Mouse (Mus musculus): ENCODE measurements at regions not wholly inside any gene's neighbourhood (a gene's known extent, or its start where the extent isn't known, plus 50 kb on each side); places are given as distances from the start of the nearest gene placed in this dataset.

- no peaks in the 10 kb centered on the region for H3K36me3 ChIP-seq (ENCODE audit: control insufficient read depth, insufficient read depth)
- no peak for ATAC-seq
- 86% methylated on average over 7 of the region's 7 CpGs for WGBS
- H3K4me2 ChIP-seq (ENCODE audit: low read length): no peak overlapping the region
- H3K9ac ChIP-seq (replicated peaks; ENCODE audit: low read depth, low read length): no peak overlapping the region
- H3K27me3 ChIP-seq (replicated peaks; ENCODE audit: control insufficient read depth, insufficient read depth, low read length): no peaks in the 10 kb centered on the region
- H3K27ac ChIP-seq (ENCODE audit: low read length): no peak overlapping the region
- H3K4me3 ChIP-seq (replicated peaks; ENCODE audit: low read length): no peak overlapping the region
- no peaks in the 10 kb centered on the region for H3K9me3 ChIP-seq (ENCODE audit: control insufficient read depth, low read length)
- peaks cover 1% of the 10 kb centered on the region for H3K4me1 ChIP-seq (replicated peaks; ENCODE audit: control insufficient read depth, insufficient read depth, low read length)
These were observed 313.2 kb downstream of the Rnf144b start for GRCm38 (mm10) chr13:47435631-47436030.

GRCm38 (mm10) chr13:47444876-47445275 is 322.4 kb downstream of the Rnf144b start:
- 73% methylated on average over 3 of the region's 3 CpGs for WGBS
- ATAC-seq: no peak
- H3K4me2 ChIP-seq (ENCODE audit: low read length): no peak overlapping the region
- H3K4me1 ChIP-seq (replicated peaks; ENCODE audit: control insufficient read depth, insufficient read depth, low read length): no peaks in the 10 kb centered on the region
- no peak overlapping the region for H3K9ac ChIP-seq (replicated peaks; ENCODE audit: low read depth, low read length)
- H3K36me3 ChIP-seq (ENCODE audit: control insufficient read depth, insufficient read depth): no peaks in the 10 kb centered on the region
- no peak overlapping the region for H3K4me3 ChIP-seq (replicated peaks; ENCODE audit: low read length)
- no peak overlapping the region for H3K27ac ChIP-seq (ENCODE audit: low read length)
- H3K9me3 ChIP-seq (ENCODE audit: control insufficient read depth, low read length): no peaks in the 10 kb centered on the region
- no peaks in the 10 kb centered on the region for H3K27me3 ChIP-seq (replicated peaks; ENCODE audit: control insufficient read depth, insufficient read depth, low read length)

DNA sequence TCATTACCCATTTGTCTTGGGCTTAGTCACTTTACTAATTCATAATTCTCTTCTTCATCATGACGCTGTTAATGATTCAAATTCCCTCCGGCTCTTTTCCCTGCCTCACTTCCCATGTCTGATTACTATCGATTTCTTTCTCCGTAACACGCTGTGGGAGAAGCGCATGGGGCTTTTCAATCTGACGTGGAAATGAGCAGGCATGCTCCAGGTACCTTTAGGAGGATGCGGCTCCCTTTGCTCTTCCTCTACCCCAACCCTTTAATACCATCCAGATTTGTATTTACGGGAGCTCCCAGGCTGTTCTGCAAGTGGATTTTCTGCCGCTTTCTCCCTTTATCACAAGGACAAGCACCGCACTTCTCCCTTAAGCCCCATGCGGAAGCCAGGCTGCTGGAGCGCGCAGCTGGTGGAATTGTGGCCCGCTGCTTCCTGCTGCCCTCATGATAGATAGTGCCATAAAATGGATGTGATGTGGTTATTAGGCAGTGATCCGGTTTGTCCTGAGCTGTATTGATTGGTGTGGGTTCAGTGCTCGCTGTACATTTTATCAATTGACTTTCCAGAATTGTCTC is 329.8 kb downstream of the Rnf144b start:
- Histone ChIP-seq H3K27me3 (replicated peaks; ENCODE audit: control insufficient read depth, insufficient read depth, low read length) (no peaks in the 10 kb centered on the region), H3K4me2 (ENCODE audit: low read length) (no peak overlapping the region), H3K9ac (replicated peaks; ENCODE audit: low read depth, low read length) (no peak overlapping the region), H3K27ac (ENCODE audit: low read length) (no peak overlapping the region), H3K4me3 (replicated peaks; ENCODE audit: low read length) (no peak overlapping the region), H3K4me1 (replicated peaks; ENCODE audit: control insufficient read depth, insufficient read depth, low read length) (no peaks in the 10 kb centered on the region), H3K36me3 (ENCODE audit: control insufficient read depth, insufficient read depth) (no peaks in the 10 kb centered on the region), H3K9me3 (ENCODE audit: control insufficient read depth, low read length) (no peaks in the 10 kb centered on the region; the same call in 1 of the 2 replicates)
- ATAC-seq: no peak
- WGBS: 89% methylated on average over 17 of the region's 17 CpGs

- no peak overlapping the region for H3K27ac ChIP-seq (ENCODE audit: low read length)
- no peaks in the 10 kb centered on the region for H3K4me1 ChIP-seq (replicated peaks; ENCODE audit: control insufficient read depth, insufficient read depth, low read length)
- no peaks in the 10 kb centered on the region for H3K36me3 ChIP-seq (ENCODE audit: control insufficient read depth, insufficient read depth)
- no peak overlapping the region for H3K4me2 ChIP-seq (ENCODE audit: low read length)
- H3K27me3 ChIP-seq (replicated peaks; ENCODE audit: control insufficient read depth, insufficient read depth, low read length): no peaks in the 10 kb centered on the region
- H3K9me3 ChIP-seq (ENCODE audit: control insufficient read depth, low read length): no peaks in the 10 kb centered on the region
- ATAC-seq: no peak
- WGBS: 91% methylated on average over 8 of the region's 8 CpGs
- no peak overlapping the region for H3K4me3 ChIP-seq (replicated peaks; ENCODE audit: low read length)
- no peak overlapping the region for H3K9ac ChIP-seq (replicated peaks; ENCODE audit: low read depth, low read length)
These were observed 339.7 kb downstream of the Rnf144b start for GRCm38 (mm10) chr13:47462148-47462547.

DNA sequence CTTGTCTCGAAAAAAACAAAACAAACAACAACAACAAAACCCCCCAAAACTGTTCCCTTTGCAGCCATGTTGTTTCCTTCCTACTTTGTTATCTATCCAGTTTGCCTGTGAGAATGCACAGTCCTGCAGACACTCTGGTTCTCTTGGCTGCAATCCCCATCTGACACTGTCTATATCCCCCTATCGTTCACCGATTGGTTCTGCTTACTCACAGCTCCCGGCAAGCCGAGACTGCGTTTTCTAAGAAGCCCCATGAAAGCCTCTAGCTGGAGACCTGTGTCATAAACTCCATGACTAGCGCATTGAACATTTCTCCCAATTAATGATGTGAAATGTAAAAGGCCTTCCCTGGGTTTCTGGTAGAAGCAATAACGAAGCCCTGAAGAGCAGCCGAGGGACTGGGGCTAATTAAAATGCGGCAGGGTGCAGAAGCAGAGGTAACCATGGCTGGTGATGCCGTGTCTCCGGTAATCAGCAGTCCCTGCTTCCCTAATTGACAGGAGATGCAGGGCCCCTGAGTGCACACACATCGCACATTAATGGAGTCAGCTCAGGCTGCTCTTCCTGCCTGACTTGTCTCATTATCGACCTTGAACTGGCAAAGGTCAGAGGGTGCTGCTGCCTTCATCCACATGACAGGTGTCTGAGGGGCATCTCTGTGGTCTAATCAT is 349.2 kb downstream of the Rnf144b start:
- Histone ChIP-seq H3K4me2 (ENCODE audit: low read length) (no peak overlapping the region), H3K9ac (replicated peaks; ENCODE audit: low read depth, low read length) (no peak overlapping the region), H3K4me1 (replicated peaks; ENCODE audit: control insufficient read depth, insufficient read depth, low read length) (0 out of 2 replicates have a peak, but pooled peaks cover 3% of the 10 kb centered on the region), H3K27me3 (replicated peaks; ENCODE audit: control insufficient read depth, insufficient read depth, low read length) (no peaks in the 10 kb centered on the region), H3K4me3 (replicated peaks; ENCODE audit: low read length) (no peak overlapping the region), H3K27ac (ENCODE audit: low read length) (no peak overlapping the region), H3K9me3 (ENCODE audit: control insufficient read depth, low read length) (no peaks in the 10 kb centered on the region), H3K36me3 (ENCODE audit: control insufficient read depth, insufficient read depth) (no peaks in the 10 kb centered on the region)
- no peak for ATAC-seq
- WGBS: 17% methylated on average over 14 of the region's 14 CpGs

- no peaks in the 10 kb centered on the region for H3K27me3 ChIP-seq (replicated peaks; ENCODE audit: control insufficient read depth, insufficient read depth, low read length)
- no peaks in the 10 kb centered on the region for H3K4me1 ChIP-seq (replicated peaks; ENCODE audit: control insufficient read depth, insufficient read depth, low read length)
- no peaks in the 10 kb centered on the region for H3K9me3 ChIP-seq (ENCODE audit: control insufficient read depth, low read length)
- no peaks in the 10 kb centered on the region for H3K36me3 ChIP-seq (ENCODE audit: control insufficient read depth, insufficient read depth)
- no peak overlapping the region for H3K27ac ChIP-seq (ENCODE audit: low read length)
- H3K9ac ChIP-seq (replicated peaks; ENCODE audit: low read depth, low read length): no peak overlapping the region
- WGBS: 73% methylated on average over 10 of the region's 10 CpGs
- no peak for ATAC-seq
- H3K4me3 ChIP-seq (replicated peaks; ENCODE audit: low read length): no peak overlapping the region
- no peak overlapping the region for H3K4me2 ChIP-seq (ENCODE audit: low read length)
These were observed 357.7 kb downstream of the Rnf144b start for GRCm38 (mm10) chr13:47480159-47480558.

- Histone ChIP-seq H3K4me2 (ENCODE audit: low read length) (no peak overlapping the region), H3K27ac (ENCODE audit: low read length) (no peak overlapping the region), H3K27me3 (replicated peaks; ENCODE audit: control insufficient read depth, insufficient read depth, low read length) (no peaks in the 10 kb centered on the region), H3K9ac (replicated peaks; ENCODE audit: low read depth, low read length) (no peak overlapping the region), H3K4me1 (replicated peaks; ENCODE audit: control insufficient read depth, insufficient read depth, low read length) (no peaks in the 10 kb centered on the region), H3K4me3 (replicated peaks; ENCODE audit: low read length) (no peak overlapping the region), H3K9me3 (ENCODE audit: control insufficient read depth, low read length) (no peaks in the 10 kb centered on the region), H3K36me3 (ENCODE audit: control insufficient read depth, insufficient read depth) (no peaks in the 10 kb centered on the region)
- no peak for ATAC-seq
- 96% methylated on average over 2 of the region's 2 CpGs for WGBS
These were observed 362.4 kb downstream of the Rnf144b start for GRCm38 (mm10) chr13:47484819-47485218.

- ATAC-seq: no peak
- Histone ChIP-seq H3K9me3 (ENCODE audit: control insufficient read depth, low read length) (no peaks in the 10 kb centered on the region), H3K27ac (ENCODE audit: low read length) (no peak overlapping the region), H3K27me3 (replicated peaks; ENCODE audit: control insufficient read depth, insufficient read depth, low read length) (no peaks in the 10 kb centered on the region), H3K4me2 (ENCODE audit: low read length) (no peak overlapping the region), H3K4me1 (replicated peaks; ENCODE audit: control insufficient read depth, insufficient read depth, low read length) (no peaks in the 10 kb centered on the region), H3K4me3 (replicated peaks; ENCODE audit: low read length) (no peak overlapping the region), H3K9ac (replicated peaks; ENCODE audit: low read depth, low read length) (no peak overlapping the region), H3K36me3 (ENCODE audit: control insufficient read depth, insufficient read depth) (no peaks in the 10 kb centered on the region)
These were observed 363.7 kb downstream of the Rnf144b start for GRCm38 (mm10) chr13:47486111-47486510.

- no peak for ATAC-seq
- WGBS: 97% methylated on average over 3 of the region's 3 CpGs
These were observed 364.2 kb downstream of the Rnf144b start for GRCm38 (mm10) chr13:47486658-47487057.

More at GRCm38 (mm10) chr13:47486658-47487057, 364.2 kb downstream of the Rnf144b start:
- Histone ChIP-seq H3K9me3 (ENCODE audit: control insufficient read depth, low read length) (no peaks in the 10 kb centered on the region), H3K27me3 (replicated peaks; ENCODE audit: control insufficient read depth, insufficient read depth, low read length) (no peaks in the 10 kb centered on the region), H3K4me2 (ENCODE audit: low read length) (no peak overlapping the region), H3K4me3 (replicated peaks; ENCODE audit: low read length) (no peak overlapping the region), H3K27ac (ENCODE audit: low read length) (no peak overlapping the region), H3K36me3 (ENCODE audit: control insufficient read depth, insufficient read depth) (no peaks in the 10 kb centered on the region), H3K9ac (replicated peaks; ENCODE audit: low read depth, low read length) (no peak overlapping the region), H3K4me1 (replicated peaks; ENCODE audit: control insufficient read depth, insufficient read depth, low read length) (no peaks in the 10 kb centered on the region)

All from forebrain, embryonic 16.5 days (tissue).